Mouse (Mus musculus) MEL (cell line): ENCODE measurements around the gene Grik4. TPM values are rescaled to one million over a fixed set of nuclear protein-coding genes. Genes with fewer than 3 reads are reported as not detected.

ENCODE experiments used
- DNase-seq: peaks from one replicate; pipeline ENCODE4 v3.0.0; 2011; ENCODE audit warnings: low read depth, low spot score
- H3K27ac ChIP-seq: 2 replicates; pipeline ENCODE4 v1.5.1; 2012; ENCODE audit warnings: low read depth, mild to moderate bottlenecking, control low read depth, low read length, moderate library complexity; ENCODE audit not compliant: control insufficient read depth
- H3K27me3 ChIP-seq, 2 experiments: fragments of 150-350 bp in 1 of 2; sonication (generic) in 1 of 2; 2 replicates each; pipeline ENCODE4 v1.6.1; 2012; ENCODE audit warnings: low read length in 2 of 2, mild to moderate bottlenecking in 2 of 2, improper control_type of control experiment in 1 of 2, moderate library complexity in 1 of 2; ENCODE audit not compliant: insufficient read depth in 2 of 2, control insufficient read depth in 1 of 2
- H3K36me3 ChIP-seq, 2 experiments: 2 replicates each; pipeline ENCODE4 v1.6.1; 2012 to 2014; ENCODE audit warnings: low read length in 2 of 2, improper control_type of control experiment in 1 of 2, inconsistent platforms in 1 of 2, mild to moderate bottlenecking in 1 of 2; ENCODE audit not compliant: insufficient read depth in 2 of 2, control insufficient read depth in 1 of 2
- H3K4me1 ChIP-seq, 2 experiments: fragments of 150-350 bp in 1 of 2; sonication (generic) in 1 of 2; 2 replicates each; pipeline ENCODE4 v1.6.1; 2012; ENCODE audit warnings: low read length in 2 of 2, improper control_type of control experiment in 1 of 2, mild to moderate bottlenecking in 1 of 2; ENCODE audit not compliant: insufficient read depth in 2 of 2, control insufficient read depth in 1 of 2
- H3K4me3 ChIP-seq, 2 experiments: fragments of 150-350 bp in 1 of 2; sonication (generic) in 1 of 2; 2 replicates each; pipeline ENCODE4 v1.5.1; 2012; ENCODE audit warnings: low read depth in 2 of 2, low read length in 2 of 2, mild to moderate bottlenecking in 2 of 2, moderate library complexity in 2 of 2, control low read depth in 1 of 2, improper control_type of control experiment in 1 of 2; ENCODE audit not compliant: control insufficient read depth in 1 of 2, insufficient read depth in 1 of 2
- H3K79me2 ChIP-seq: 2 replicates; pipeline ENCODE4 v1.6.1; 2012; ENCODE audit warnings: mild to moderate bottlenecking, low read length, moderate library complexity; ENCODE audit not compliant: control insufficient read depth, poor library complexity, insufficient read depth
- H3K9ac ChIP-seq: 2 replicates; pipeline ENCODE4 v1.6.1; 2012; ENCODE audit warnings: low read depth, mild to moderate bottlenecking, control low read depth, low read length, moderate library complexity; ENCODE audit not compliant: control insufficient read depth, poor library complexity, severe bottlenecking
- H3K9me3 ChIP-seq: fragments of 150-350 bp; sonication (generic); replicated peaks from 2 replicates; pipeline ENCODE4 v1.6.1; 2012; ENCODE audit warnings: mild to moderate bottlenecking, low read length, improper control_type of control experiment, moderate library complexity; ENCODE audit not compliant: insufficient read depth
- CTCF ChIP-seq, 3 experiments: IDR thresholded peaks in 2 of 3; conservative IDR thresholded peaks in 1 of 3; 2 replicates each; pipeline ENCODE4 v1.5.1; 2011 to 2012; ENCODE audit warnings: low read length in 3 of 3, low read depth in 2 of 3, mild to moderate bottlenecking in 2 of 3, improper control_type of control experiment in 1 of 3, inconsistent platforms in 1 of 3, mixed read lengths in 1 of 3, moderate library complexity in 1 of 3; ENCODE audit not compliant: control insufficient read depth in 1 of 3, insufficient read depth in 1 of 3, poor library complexity in 1 of 3, severe bottlenecking in 1 of 3
- ELF1 ChIP-seq: IDR thresholded peaks from 2 replicates; pipeline ENCODE4 v1.6.1; 2014; ENCODE audit warnings: low read depth, mild to moderate bottlenecking, inconsistent platforms, low read length, improper control_type of control experiment, moderate library complexity
- EP300 ChIP-seq, 2 experiments: IDR thresholded peaks; 2 replicates each; pipeline ENCODE4 v1.6.1; 2011; ENCODE audit warnings: improper control_type of control experiment in 2 of 2, low read length in 2 of 2, low read depth in 1 of 2, mild to moderate bottlenecking in 1 of 2
- ETS1 ChIP-seq: IDR thresholded peaks from 2 replicates; pipeline ENCODE4 v1.6.1; 2012; ENCODE audit warnings: low read depth, mild to moderate bottlenecking, inconsistent platforms, low read length, improper control_type of control experiment, moderate library complexity
- GABPA ChIP-seq: IDR thresholded peaks from 2 replicates; pipeline ENCODE4 v1.6.1; 2012; ENCODE audit warnings: low read depth, mild to moderate bottlenecking, inconsistent platforms, low read length, improper control_type of control experiment, moderate library complexity
- GATA1 ChIP-seq: IDR thresholded peaks from 2 replicates; pipeline ENCODE4 v1.6.1; 2011; ENCODE audit warnings: low read depth, low read length, improper control_type of control experiment
- HCFC1 ChIP-seq: IDR thresholded peaks from 2 replicates; pipeline ENCODE4 v1.6.1; 2012; ENCODE audit warnings: low read depth, mild to moderate bottlenecking, inconsistent platforms, low read length, improper control_type of control experiment, moderate library complexity
- JUND ChIP-seq: IDR thresholded peaks from 2 replicates; pipeline ENCODE4 v1.6.1; 2011; ENCODE audit warnings: low read depth, mild to moderate bottlenecking, improper control_type of control experiment, low read length
- MAFK ChIP-seq: IDR thresholded peaks from 2 replicates; pipeline ENCODE4 v1.6.1; 2011; ENCODE audit warnings: low read depth, mild to moderate bottlenecking, low read length, improper control_type of control experiment, borderline replicate concordance
- MAX ChIP-seq: IDR thresholded peaks from 2 replicates; pipeline ENCODE4 v1.6.1; 2011; ENCODE audit warnings: low read length, improper control_type of control experiment
- MAZ ChIP-seq: IDR thresholded peaks from 2 replicates; pipeline ENCODE4 v1.6.1; 2012; ENCODE audit warnings: low read depth, mild to moderate bottlenecking, inconsistent platforms, low read length, improper control_type of control experiment
- MEF2A ChIP-seq: IDR thresholded peaks from 2 replicates; pipeline ENCODE4 v1.6.1; 2014; ENCODE audit warnings: low read depth, mild to moderate bottlenecking, inconsistent platforms, low read length, improper control_type of control experiment; ENCODE audit not compliant: poor library complexity, insufficient replicate concordance, severe bottlenecking; ENCODE audit errors: extremely low read depth
- NELFE ChIP-seq: IDR thresholded peaks from 2 replicates; pipeline ENCODE4 v1.6.1; 2011; ENCODE audit warnings: low read depth, low read length, improper control_type of control experiment
- NRF1 ChIP-seq: IDR thresholded peaks from 2 replicates; pipeline ENCODE4 v1.6.1; 2014; ENCODE audit warnings: low read depth, mild to moderate bottlenecking, inconsistent platforms, low read length, improper control_type of control experiment, moderate library complexity; ENCODE audit not compliant: poor library complexity, insufficient read depth, severe bottlenecking
- POLR2AphosphoS2 ChIP-seq: IDR thresholded peaks from 2 replicates; pipeline ENCODE4 v1.6.1; 2011; ENCODE audit warnings: low read length, improper control_type of control experiment
- RCOR1 ChIP-seq: IDR thresholded peaks from 2 replicates; pipeline ENCODE4 v1.6.1; 2012; ENCODE audit warnings: low read depth, mild to moderate bottlenecking, inconsistent platforms, low read length, improper control_type of control experiment
- SIN3A ChIP-seq: IDR thresholded peaks from 2 replicates; pipeline ENCODE4 v1.6.1; 2012; ENCODE audit warnings: low read length, improper control_type of control experiment, inconsistent platforms
- SMC3 ChIP-seq: IDR thresholded peaks from 2 replicates; pipeline ENCODE4 v1.6.1; 2011; ENCODE audit warnings: low read depth, low read length, improper control_type of control experiment
- USF1 ChIP-seq: IDR thresholded peaks from 2 replicates; pipeline ENCODE4 v1.6.1; 2014; ENCODE audit warnings: low read depth, mild to moderate bottlenecking, inconsistent platforms, low read length, improper control_type of control experiment, moderate library complexity
- USF2 ChIP-seq, 2 experiments: IDR thresholded peaks; 2 replicates each; pipeline ENCODE4 v1.6.1; 2011 to 2012; ENCODE audit warnings: improper control_type of control experiment in 2 of 2, low read length in 2 of 2, borderline replicate concordance in 1 of 2, inconsistent platforms in 1 of 2, low read depth in 1 of 2, mild to moderate bottlenecking in 1 of 2; ENCODE audit not compliant: insufficient read depth in 1 of 2
- ZKSCAN1 ChIP-seq: IDR thresholded peaks from 2 replicates; pipeline ENCODE4 v1.6.1; 2012; ENCODE audit warnings: low read depth, mild to moderate bottlenecking, inconsistent platforms, low read length, improper control_type of control experiment, moderate library complexity
- ZMIZ1 ChIP-seq: IDR thresholded peaks from 2 replicates; pipeline ENCODE4 v1.6.1; 2012; ENCODE audit warnings: low read depth, mild to moderate bottlenecking, inconsistent platforms, low read length, improper control_type of control experiment, moderate library complexity
- polyA plus RNA-seq, 2 experiments: library from polyadenylated mRNA; stranded (reverse) in 1 of 2; unstranded in 1 of 2; fragments of >175 nt in 1 of 2; fragments of >200 nt in 1 of 2; gene quantifications; 2 replicates each; pipeline versions ENCODE4 v1.2.1 to v1.2.4; 2012; ENCODE audit warnings: low replicate concordance in 2 of 2, low read depth in 1 of 2; ENCODE audit not compliant: insufficient read length in 2 of 2, insufficient read depth in 1 of 2, missing spikeins in 1 of 2
- total RNA-seq: library from RNA; depleted of rRNA; stranded (reverse); fragments of 300-350 nt; gene quantifications from 2 replicates; pipeline ENCODE4 v1.2.3, GENCODE M21; 2012

Grik4 gene
- total and polyA plus RNA-seq, 3 experiments: 0.17 TPM; not detected in 2

GRCm38 (mm10) chr9:42794006-42794405, 150.3 kb downstream of the Grik4 start:
- TF ChIP-seq MEF2A: no peak
- no peak for TF ChIP-seq GABPA
- TF ChIP-seq NRF1: no peak
- TF ChIP-seq GATA1: no peak
- no peak for TF ChIP-seq POLR2AphosphoS2
- TF ChIP-seq ELF1: no peak
- no peak for TF ChIP-seq JUND
- TF ChIP-seq ETS1: no peak
- no peak for TF ChIP-seq USF1
- no peak for TF ChIP-seq EP300 (IDR thresholded peaks at IDR 0.05; ENCODE audit: low read depth in 1 of 2, low read length in 2 of 2)
- TF ChIP-seq SIN3A: no peak
- no peak for TF ChIP-seq NELFE
- no peak for TF ChIP-seq SMC3
- TF ChIP-seq HCFC1: no peak
- TF ChIP-seq ZMIZ1: no peak
- Histone ChIP-seq H3K79me2 (no peaks in the 10 kb centered on the region), H3K36me3 (no peaks in the 10 kb centered on the region), H3K27me3 (no peaks in the 10 kb centered on the region), H3K9ac (no peak overlapping the region), H3K9me3 (no peaks in the 10 kb centered on the region), H3K4me3 (no peak overlapping the region), H3K4me1 (no peaks in the 10 kb centered on the region), H3K27ac (no peak overlapping the region)
- DNase-seq: no peak

- no peaks in the 10 kb centered on the region for H3K36me3 ChIP-seq
- no peaks in the 10 kb centered on the region for H3K9me3 ChIP-seq
- H3K9ac ChIP-seq: no peak overlapping the region
- TF ChIP-seq CTCF (IDR thresholded peaks at IDR 0.05 in 2 of 3, conservative IDR thresholded peaks at IDR 0.05 in 1 of 3; ENCODE audit: control insufficient read depth in 1 of 3, insufficient read depth in 1 of 3, low read depth in 2 of 3, low read length in 3 of 3, poor library complexity in 1 of 3, severe bottlenecking in 1 of 3) (no peak), RCOR1 (no peak), NELFE (no peak), MAX (no peak), USF2 (IDR thresholded peaks at IDR 0.05; ENCODE audit: borderline replicate concordance in 1 of 2, insufficient read depth in 1 of 2, low read depth in 1 of 2, low read length in 2 of 2) (no peak), SIN3A (no peak), GABPA (no peak), ZKSCAN1 (no peak), MAFK (no peak), MAZ (no peak)
- no peak for DNase-seq
- H3K4me3 ChIP-seq: no peak overlapping the region
- H3K27ac ChIP-seq: no peak overlapping the region
- H3K79me2 ChIP-seq: no peaks in the 10 kb centered on the region
- H3K4me1 ChIP-seq: no peaks in the 10 kb centered on the region
- H3K27me3 ChIP-seq: no peaks in the 10 kb centered on the region
Measured at GRCm38 (mm10) chr9:42793581-42793980, 150.7 kb downstream of the Grik4 start.
